Mouse (Mus musculus): ENCODE data around the gene Ntn5.
A peak's percentile ranks its signal among the peaks of the same experiment; 100 is the strongest.

Ntn5 gene

DNA sequence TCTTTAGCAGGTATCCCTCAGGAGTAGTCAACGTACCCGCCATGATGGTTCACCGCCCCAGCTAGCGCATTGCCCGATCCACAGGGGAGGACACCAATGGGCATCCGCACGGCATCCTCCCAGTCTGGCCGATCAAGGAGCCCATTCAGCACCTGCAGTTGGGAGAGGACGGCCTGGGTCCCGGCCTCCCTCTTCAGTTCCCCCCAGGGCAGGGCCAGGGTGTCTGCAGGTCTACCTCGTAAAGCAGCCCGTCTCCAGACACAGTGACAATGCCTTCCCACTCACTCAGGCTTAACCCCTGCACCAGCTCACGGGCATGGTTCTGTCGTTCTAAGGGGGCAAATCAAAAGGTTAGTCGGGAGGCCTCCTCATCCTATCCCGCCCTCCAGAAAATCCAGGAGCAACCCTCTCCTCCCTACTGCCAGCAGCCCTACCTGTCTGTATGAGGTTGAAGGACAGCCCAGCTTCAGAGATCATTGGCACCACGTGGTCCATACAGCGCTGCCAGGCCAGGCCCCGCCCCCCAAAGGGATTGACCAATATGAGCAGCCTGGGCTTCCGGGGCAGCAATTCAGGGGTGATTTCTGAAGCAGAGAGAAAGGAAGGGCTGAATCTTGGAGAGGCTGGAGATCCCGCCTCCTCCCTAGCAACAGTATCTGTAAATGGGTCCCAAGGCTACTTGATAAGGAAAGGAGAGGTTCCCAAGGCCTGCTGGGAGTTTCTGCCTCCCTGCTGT is 28.4 kb downstream of the Ntn5 start:
- DNase-seq (ENCODE audit: low spot score) = no peak

DNA sequence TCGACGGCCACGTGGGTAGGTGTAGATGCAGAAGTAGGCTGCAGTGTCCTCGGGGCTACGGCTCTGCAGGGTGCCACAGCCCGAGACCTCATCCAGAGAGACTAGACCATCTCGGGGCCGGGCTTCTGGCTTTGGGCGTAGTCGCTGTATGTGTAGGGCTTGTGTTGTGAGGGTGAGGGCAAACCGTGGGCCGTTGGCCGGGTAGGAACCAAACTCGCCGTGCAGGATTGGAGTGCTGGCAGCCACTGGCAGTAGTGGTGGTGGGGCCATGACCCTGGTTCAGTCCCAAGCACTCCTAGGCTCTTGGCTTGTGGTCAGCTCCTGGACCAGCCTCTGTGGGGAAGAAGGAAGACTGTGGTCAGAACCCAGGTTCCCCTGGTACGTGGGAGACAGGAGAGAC is 29.6 kb downstream of the Ntn5 start:
- DNase-seq (ENCODE audit: low spot score) = no peak

DNA sequence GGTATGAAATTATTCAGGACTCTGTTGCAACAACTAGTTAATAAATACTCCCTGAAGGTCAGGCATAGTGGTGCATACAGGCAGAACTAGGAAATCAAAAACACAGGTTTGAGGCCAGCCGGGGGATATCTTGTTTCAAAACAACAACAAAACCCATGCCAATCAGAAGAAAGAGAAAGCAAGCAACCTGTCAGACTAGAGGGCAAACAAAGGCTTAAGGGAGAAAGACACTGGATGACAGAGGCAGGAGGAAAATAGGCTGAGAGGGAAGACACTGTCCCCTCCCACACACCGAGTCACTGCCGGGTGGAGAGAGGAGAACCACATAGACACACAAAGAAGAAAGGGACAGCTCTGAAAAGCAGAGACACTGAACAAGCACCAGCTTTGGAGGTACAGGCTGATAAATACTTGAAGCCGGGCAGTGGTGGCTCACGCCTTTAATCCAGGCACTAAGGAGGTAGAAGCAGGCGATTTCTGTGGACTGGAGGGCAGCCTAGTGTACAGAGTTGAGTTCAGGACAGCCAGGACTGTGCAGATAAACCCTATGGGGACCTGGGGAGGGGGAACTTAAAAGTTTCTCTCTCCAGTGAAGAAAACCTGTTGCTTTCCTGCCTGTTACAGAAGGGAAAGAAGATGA is 30.2 kb downstream of the Ntn5 start:
- DNase-seq (ENCODE audit: low spot score) = no peak

DNA sequence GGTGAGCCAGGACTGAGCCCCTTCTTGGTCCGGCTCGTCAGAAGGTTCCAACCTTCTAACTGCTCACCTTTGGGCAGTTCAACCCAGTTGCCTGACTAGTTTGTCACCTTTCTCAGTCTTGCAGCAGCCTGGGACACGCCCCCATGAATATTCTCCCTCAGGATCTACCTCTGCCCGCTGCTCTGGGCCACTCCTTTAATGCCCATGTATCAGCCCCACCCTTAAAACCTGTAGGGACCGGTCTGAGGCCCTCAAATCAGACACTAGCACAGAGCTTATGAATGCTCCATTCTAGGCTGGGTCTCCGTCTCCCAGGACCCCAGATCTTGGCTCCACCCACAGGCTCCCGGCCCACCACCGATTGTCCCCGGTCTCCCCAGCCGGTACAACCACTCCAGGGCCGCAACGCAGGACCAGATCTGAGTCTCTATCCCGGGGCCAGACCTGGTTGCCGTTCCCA is 30.8 kb downstream of the Ntn5 start:
- no peak for DNase-seq (ENCODE audit: low spot score)

DNA sequence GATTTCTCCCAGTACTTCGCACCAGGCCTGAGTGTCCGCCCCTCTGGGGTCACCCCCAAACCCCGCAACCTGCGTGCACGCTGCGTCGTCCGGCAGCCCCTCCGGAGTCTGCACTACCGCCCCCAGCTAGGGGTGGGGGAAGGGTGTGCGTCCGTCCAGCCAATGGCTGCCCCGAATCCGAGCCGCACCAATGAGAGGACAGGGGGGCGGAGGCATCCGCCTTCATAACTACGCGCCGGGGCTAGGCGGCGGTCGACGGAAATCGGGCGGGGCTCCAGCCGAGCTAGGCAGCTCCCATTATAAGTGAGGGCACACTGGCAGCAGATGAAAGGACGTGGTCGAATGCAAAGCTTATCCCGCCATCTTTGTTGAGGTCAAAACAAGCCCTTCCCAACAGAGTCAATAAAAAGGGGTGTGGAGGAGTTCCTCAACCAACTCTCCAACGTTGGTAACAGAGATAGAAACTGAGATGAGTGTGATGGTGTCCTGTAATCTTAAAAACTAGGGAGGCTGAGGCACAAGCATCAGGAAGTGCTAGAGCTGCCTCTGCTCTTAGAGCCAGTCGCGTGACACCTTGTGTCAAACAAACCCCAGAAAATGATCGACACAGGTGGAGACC is 31.4 kb downstream of the Ntn5 start, which contains the start of gene Rpl18:
TSS of gene Rpl18 (plus strand) at position 368 of the 619 bp plus-strand sequence.
- DNase-seq (ENCODE audit: low spot score) = peak; percentile 93

DNA sequence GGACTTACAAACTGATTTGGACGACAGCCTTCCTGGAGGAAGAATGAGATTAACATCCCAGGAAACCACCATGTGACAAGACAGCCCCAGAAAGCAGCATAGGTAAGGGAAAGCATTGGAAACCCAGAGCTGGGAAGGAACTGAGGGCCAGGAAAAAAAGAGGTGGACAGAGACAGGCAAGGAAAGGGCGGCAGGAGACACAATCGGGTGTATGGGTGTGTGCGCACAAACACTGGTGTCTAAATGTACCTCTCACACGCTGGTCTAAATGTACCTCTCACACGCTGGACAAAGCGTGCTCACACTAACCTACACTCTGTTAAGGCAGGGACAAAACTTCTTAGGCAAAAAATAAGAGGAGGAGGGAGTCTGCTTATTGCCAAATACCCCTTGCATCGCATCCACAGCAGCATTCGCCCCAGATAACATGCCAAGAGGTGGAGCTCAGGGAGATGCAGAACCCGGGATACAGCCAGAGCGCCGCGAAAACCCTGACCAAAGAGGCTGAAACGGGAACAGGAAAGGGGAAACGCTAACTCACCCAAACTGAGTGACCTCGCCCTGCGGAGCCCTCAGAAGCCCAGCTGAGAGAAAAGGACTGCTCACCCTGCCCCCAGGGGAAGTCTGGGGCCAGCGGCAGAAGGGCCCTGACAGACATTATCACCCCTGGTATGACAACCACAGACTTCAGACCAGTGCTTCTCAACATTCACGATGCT is 32.1 kb downstream of the Ntn5 start:
- DNase-seq (ENCODE audit: low spot score) = no peak

DNA sequence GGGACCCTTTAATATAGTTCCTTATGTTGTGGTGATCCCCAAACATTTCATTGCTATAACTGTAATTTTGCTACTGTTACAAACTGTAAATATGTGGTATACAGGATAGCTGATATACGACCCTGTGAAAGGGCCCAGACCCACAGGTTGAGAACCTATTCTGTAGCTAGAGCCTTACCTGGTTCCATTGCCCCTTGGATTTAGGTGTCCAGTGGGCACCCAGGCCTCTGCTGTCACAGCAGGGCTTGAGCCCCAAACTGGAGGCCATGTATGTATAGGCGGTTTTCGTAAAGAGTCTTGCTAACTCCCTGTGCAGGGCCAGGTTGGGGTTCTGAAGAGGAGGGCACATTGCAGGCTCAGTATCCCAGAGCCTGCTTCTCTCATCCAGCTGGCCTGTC is 32.6 kb downstream of the Ntn5 start:
- DNase-seq (ENCODE audit: low spot score) = no peak

DNA sequence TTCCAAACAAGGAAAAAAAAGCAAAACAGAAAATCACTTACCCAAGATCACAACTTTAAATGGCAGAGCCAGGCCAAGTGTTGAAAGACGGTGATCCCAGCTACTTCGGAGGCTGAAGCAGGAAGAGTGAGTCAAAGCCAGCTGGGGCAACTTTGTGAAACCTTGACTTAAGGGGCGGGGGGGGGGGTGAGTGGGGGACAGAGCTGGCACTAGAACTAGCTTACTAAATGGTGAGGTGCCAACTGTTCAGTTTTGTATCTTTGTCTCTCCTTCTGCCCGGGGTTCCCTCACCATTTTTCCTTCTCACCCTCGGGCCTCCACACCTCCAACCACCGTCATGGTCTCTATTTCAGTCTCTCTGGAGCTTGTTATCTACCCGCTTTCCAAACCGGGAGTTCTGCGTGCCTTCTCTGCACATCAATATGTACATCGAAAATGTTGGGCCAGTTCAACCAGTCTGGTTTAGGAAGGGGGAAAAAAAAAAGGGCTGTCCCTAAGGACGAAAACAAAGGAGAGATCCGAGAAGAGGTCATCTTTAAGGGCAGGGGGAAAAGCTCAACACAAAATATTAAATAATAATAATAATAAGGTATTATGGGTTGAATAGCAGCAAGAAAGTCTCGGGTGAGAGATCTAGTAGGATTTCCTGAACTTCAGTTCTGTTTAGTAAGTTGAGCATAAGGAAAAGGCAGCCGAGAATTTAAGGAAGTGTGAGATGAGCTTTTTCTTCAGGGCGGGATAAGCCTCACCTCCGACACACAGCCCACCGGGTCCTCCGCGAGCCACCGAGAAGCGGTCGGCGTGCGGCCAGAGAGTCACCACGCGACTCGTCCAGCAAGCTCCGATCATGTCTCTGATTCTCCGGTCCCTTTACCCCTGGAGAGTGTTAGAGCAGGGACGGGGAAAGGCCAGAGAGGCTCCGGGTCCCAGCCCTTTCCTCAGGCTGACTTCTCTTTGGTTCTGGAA is 33.4 kb downstream of the Ntn5 start:
- DNase-seq (ENCODE audit: low spot score) = no peak

DNA sequence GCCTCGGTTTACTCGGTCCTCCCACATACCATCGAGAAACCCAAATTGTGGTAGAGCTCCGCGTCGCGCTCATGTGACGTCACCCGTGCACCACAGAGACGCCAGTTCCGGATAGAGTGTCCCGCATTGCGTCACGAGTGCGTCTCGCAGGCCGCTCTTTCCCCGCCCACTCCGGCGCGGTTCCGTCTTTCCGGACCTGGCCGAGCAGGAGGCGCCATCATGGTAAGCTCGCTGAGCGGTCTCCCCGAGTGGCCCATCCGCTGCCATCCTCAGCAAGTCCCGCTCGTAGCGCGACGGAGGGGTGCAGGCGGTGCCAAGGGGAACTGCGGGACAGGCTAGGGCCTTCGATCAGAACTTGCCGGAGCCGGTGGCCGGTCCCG is 34.1 kb downstream of the Ntn5 start, which contains the start of gene Sphk2:
TSS of gene Sphk2 (minus strand) at position 85 of the 380 bp plus-strand sequence.
- DNase-seq (ENCODE audit: low spot score) = peak; percentile 98

DNA sequence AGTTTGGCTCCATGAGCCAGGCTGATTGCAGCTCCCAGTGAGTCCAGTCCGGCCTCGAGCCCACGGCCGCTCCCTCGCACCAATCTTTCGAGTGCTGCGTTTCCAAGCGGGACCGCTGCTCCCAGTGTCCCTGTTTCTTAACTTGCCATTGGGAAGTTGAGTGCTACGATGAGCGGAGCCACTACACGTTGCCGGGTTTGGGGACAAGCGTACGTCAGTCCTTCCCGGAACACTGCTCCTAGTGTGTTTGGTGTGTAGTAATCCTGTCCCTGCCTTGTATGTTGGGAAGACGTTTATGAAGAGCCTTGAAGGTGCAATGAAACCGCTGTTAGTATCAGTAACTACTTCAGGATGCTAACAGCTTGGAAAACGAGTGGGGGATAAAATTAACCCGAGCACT is 34.5 kb downstream of the Ntn5 start:
- DNase-seq (ENCODE audit: low spot score) = no peak

DNA sequence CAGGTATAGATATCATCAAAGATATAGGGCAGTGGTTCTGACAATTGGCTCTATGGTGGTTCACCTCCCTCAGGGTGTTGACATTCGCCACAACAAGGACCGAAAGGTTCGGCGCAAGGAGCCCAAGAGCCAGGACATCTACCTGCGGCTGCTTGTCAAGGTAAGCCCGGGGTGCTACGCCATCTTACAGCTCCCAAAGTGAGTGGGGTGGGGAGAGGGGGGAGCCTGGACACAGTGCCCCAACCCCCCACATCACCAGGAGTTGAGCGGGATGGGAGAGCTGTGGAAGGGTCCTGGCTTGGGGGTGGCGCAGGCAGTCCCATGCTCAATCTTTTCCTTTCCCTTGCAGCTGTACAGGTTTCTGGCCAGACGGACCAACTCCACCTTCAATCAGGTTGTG is 35.4 kb downstream of the Ntn5 start:
- DNase-seq (ENCODE audit: low spot score) = no peak

DNA sequence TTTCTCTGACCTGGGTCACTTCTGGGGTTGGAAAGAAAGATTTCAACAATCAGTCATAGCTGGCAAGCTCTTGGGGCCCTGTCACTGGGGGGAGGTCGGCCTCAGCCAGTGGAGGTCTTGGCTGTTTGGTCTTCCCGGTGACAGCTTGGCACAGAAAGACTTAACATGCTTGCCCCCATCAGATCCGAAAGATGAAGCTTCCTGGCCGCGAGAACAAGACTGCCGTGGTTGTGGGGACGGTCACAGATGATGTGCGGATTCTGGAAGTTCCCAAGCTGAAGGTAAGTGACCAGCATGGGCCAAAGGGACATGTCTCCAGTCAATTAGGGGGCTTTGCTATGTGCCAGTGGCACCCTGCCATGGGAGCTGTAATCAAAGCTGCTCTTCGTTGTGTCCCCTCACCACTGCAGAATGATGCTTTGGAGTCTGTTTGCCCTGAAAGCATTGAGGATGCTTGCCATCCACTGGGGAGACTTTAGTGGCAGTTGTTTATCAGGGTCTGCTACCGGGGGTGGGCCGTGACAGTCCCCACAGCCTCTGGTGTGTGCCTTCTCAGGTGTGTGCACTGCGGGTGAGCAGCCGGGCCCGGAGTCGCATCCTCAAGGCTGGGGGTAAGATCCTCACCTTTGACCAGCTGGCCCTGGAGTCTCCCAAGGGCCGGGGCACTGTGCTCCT is 36.1 kb downstream of the Ntn5 start:
- DNase-seq (ENCODE audit: low spot score) = no peak

DNA sequence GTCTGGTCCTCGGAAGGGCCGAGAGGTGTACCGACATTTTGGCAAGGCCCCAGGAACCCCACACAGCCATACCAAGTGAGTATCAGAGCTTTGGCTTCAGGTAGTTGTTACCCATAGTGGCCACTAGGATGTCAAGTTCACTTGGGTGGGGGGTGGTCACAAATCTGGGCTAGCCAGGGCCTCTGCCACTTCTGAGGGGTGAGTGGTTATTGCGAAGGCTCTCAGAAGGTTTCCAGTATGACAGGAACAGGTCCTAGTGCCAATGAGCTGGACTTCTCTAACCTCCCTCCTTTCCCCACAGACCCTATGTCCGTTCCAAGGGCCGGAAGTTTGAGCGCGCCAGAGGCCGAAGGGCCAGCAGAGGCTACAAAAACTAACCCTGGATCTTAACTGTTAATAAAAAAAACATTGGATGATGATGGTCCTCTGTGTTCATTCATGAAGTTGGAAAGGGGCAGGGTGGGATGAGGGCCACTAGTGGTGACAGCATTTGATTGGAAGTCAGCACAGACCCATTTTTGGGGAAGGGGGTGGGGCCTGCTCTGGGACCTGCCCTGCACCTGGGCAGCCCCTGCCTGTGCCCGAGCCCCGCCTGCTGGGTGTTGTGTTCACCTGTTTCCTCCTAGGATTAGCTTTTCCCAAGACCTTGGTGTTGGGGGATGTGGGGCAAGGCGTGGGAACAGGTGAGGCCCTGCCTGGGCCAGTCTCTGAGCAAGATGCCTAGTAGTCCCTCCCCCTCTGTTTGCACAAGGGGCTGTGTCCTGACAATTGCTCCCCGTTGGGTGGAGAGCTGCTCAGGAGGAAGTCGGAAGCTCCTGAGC is 36.8 kb downstream of the Ntn5 start, which contains the start of gene Fam83e:
TSS of gene Fam83e (plus strand) at position 800 of the 821 bp plus-strand sequence.
- DNase-seq (ENCODE audit: low spot score) = peak; percentile 15

DNA sequence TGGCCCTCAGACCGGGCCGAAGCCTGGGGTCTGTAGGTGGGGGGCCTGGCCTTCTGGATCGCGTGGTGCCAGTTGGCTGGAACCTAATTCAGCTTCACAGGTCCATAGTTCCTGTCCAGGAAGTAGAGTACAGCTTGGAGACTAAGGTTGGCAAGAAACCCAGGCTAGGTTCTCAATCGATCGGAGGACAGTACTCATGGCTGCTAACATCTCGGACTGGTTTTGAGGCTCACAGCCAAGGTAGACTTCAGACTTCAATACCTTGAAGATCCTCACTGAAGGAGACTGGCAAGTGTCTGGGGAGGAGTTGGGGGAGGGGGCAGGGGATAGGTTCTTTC is 37.4 kb downstream of the Ntn5 start:
- DNase-seq (ENCODE audit: low spot score) = no peak

DNA sequence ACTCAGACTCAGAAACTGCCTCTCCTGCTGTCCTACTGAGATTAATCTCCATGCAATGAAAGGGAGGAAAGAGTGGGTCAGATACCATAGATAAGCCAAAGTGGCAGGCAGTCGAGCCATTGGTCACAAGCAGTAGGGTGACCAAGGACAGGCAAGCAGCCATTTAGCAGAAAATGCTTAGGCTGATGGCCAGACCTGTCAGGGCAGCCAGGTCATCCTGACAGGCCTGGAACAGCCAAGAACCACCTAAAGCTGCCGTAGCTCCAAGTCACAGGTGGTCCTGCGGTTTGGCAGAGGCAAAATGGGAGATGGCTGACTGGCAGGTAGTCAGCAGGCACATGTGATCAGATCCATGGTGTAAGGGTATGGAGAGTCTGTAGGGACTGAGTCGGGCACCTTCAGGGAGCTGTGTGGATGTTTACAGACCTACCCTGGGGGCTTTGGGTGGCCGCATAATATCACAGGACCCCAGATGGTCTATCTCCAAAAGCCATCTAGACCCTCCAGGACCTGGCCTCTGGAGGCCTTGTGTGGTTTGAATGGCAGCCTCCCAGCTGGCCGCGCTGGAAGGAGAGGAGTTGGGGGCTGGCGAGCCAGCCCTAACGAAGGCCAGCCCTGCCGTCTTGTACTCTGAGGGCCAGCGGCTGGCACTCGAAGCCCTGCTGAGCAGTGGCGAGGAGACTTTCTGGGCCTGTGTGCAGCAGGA is 38.0 kb downstream of the Ntn5 start:
- no peak for DNase-seq (ENCODE audit: low spot score)

DNA sequence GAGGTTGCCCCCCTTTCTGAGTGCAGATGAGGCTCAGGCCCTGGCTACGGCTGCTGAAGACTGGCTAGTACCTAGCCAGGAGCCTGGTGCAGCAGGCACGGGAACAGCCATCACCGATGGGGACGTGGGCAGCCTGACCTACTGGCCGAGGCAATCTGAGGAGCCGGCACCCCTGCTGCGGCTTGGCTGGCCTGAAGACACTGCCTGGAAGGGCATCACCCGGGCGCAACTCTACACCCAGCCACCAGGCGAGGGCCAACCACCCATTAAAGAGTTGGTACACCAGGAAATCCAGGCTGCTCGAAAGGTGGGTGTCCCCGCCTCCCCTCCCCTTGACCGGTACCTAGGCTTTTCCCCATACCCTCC is 38.5 kb downstream of the Ntn5 start:
- DNase-seq (ENCODE audit: low spot score) = no peak

DNA sequence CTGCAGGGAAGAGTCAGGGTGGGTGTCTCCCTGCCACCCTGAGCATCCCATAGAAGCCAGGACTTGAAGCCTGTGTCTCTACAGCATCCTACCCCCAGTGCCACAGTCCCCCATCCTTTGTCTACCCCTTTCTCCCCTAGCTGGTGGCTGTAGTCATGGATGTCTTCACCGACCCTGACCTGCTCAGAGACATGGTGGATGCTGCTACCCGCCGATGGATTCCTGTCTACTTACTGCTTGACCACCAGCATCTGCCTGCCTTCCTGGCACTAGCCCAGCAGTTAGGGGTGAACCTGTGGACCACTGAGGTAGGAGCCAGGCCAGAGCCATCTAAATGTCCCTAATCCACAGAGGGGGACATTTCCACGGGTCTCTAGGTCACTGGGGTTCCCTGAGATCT is 39.5 kb downstream of the Ntn5 start:
- no peak for DNase-seq (ENCODE audit: low spot score)

DNA sequence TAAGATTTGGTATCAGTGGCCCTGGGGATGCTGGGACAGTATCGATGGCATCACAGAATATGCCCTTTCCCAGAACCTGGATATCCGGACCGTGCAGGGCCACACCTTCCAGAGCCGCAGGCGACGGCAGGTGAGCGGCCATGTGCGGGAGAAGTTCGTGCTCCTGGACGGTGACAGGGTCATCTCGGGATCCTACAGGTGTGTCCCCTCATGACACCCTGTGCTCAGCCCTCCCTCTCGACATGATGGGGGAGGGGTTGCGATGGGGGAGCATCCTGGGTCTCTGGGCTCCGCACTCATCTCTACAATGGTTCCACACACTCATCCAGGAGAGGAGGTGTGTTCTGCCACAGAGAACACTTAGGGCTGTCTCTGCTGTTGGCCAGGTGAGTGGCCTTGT is 40.0 kb downstream of the Ntn5 start:
- no peak for DNase-seq (ENCODE audit: low spot score)

DNA sequence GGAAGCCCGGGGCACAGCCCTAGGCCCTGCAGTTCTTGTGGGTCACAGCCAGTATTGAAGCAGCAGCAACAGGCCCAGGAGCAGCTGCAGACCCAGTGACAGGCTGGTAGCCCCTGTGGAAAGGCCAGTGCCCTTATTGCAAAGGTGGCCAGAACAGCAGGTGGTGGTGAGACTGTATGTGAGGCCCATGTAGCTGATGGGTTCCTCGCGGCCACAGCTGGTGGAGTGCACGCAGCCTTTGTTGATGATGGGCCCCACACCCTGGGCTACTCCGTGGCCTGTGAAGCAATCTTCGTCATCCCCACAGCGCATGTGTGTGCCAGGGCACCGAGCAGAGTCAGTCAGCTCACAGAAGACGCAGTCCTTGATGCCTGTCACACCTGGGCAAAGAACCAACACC is 41.3 kb downstream of the Ntn5 start:
- no peak for DNase-seq (ENCODE audit: low spot score)

All from ovary, postnatal 14 days (tissue).